Mouse (Mus musculus) gastrocnemius, postnatal 10 days (tissue): Measurements from ENCODE around the gene Csk. TPM values are rescaled to one million over a fixed set of nuclear protein-coding genes. Genes with fewer than 3 reads are reported as not detected.
A peak's percentile ranks its signal among the peaks of the same experiment; 100 is the strongest.

ENCODE experiments used
- DNase-seq: peaks from one replicate; pipeline ENCODE4 v3.0.0; 2021; ENCODE audit warnings: mixed read lengths
- total RNA-seq, 2 experiments: library from RNA; stranded (reverse); gene quantifications; 2 replicates each; pipeline ENCODE4 v1.2.3; 2021

Gene Csk
- total RNA-seq, 2 experiments from 2014 or later: 19.3 to 31.7 TPM

DNA sequence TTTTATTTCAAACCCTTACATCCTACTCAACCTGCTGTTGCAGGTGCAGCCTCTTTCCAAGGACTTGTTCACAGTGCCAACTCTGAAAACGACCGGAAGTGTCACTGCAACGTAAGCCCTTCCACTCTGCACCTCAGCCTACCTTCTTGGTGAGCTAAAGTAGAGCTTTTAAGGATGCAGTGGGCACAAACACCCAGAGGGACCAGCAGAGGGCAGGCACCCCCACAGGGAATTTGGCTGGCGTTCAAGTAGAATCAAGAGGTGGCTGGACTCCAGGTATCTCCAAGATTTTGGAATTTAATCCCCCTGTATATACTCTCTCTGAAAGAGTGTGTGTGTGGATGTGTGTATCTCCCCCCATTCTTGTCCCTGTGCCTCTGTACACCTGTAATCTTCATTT, 4.4 kb upstream of the Csk start:
- no peak for DNase-seq

- DNase-seq: no peak
Observed at GRCm38 (mm10) chr9:57656631-57657350, 3.4 kb upstream of the Csk start.

- DNase-seq: peak; percentile 97
Observed at GRCm38 (mm10) chr9:57655749-57656148, 2.3 kb upstream of the Csk start.

DNA sequence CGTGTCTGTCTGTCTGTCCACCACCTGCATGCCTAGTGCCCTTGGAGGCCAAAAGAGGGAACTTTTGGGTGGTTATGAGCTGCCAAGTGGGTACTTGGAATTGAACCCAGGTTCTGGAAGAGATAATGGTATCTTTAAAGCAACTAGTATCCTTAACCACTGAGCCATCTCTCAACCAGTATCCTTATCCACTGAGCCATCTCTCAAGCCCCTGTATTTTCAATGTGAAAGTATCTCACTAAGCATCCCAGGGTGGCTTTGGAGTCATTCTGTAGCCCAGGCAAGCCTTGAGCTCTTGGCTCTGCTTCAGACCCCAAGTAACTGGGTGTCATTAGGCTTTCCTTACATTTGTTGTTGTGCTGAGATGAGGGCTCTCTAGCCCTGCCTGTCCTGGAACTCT, 1.5 kb upstream of the Csk start:
- no peak for DNase-seq

DNA sequence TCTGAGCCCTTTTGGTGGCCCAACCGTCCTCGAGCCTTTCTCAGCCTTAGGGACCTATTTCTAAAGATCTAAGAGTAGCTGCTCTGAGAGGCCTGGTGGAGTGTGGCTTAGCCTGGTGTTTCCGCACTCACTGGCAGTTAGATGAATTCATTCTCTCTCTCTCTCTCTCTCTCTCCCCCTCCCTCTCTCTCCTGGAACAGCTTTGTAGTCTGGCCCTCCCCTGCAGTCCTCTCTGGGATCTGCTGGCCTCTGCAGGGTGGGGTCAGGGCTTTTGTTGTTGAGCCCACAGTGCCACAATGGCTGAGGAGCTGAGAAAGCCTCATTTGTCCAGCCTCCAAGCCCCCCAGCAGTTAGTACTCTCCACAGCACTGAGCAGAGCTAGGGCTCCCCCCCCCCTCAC, 576 bp downstream of the Csk start:
- no peak for DNase-seq

DNA sequence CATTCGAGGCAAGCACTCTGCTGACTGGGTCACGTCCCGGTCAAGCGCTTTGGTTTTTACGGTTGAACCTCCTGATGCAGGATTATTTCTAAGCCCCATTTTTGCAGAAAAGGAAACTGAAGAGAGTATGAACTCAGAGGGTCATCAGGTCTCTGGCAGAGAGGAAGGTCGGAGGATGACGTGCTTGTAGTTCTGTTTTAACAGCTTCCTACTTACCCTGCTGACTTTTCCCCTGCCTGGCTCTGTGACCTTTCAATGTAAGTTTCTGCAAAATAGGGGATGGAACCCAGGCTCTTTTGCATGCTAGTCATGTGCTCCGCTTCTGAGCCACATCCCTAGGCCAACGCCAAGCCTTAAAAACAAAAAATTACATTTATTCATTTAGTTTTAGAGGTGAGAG, 1.1 kb downstream of the Csk start:
- no peak for DNase-seq

DNA sequence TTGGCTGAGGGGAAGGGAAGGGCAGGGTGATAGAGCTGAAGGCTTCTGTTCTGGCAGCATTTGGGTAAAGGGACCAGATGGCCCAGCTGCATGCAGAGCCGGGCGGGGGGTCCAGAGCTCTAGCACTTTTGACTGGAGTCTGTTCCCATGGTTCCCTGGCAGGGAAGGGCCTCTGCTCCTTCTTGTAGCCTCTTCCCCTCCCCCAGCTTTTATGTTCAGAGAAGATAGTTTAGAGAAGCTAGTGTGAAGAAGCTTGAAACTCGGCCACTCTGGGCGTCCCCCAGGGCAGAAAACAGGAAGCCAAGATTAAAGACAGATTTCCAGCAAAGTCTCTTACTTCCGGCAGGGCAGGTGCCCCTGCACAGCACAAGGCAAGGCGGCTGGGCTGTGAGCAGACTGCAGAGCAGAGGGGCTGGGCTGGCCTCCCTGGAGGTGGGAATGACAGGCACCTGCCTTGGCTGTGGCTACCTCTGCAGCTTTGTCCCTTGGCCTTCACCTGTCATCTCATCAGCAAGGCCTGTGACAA, 2.6 kb downstream of the Csk start:
- no peak for DNase-seq

DNA sequence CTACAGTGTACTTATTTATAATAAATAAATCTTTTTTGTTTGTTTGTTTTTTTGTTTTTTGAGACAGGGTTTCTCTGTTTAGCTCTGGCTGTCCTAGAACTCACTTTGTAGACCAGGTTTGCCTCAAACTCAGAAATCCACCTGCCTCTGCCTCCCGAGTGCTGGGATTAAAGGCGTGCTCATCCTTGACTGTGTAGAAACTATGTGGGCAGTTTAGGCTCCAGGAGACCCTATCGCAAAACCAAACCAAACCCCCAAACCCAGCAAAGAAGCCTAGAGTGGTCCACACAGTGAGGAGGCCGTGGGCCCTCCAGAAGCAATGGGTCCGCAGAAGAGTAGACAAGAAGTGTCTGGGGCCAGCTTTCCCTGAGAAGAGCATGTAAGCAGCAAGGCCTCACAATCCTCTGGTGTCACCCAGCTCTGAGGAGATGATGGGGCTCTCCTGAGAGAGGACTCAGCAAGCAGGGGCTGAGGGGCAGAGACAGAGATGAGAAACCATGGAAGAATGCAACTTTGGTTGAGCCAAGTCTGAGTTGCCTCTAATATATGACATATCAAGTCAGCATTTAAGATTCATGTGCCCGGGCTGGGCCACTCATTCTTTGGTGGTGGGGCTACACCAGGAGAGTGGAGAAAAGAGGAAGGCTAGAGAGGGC, 3.2 kb downstream of the Csk start:
- DNase-seq: no peak

- DNase-seq: no peak
Observed at GRCm38 (mm10) chr9:57647286-57648108, 5.9 kb downstream of the Csk start.

- no peak for DNase-seq
Observed at GRCm38 (mm10) chr9:57646551-57647103, 6.8 kb downstream of the Csk start.

- DNase-seq: peak; percentile 96
Observed at GRCm38 (mm10) chr9:57644944-57645893, 8.2 kb downstream of the Csk start.

- no peak for DNase-seq
Observed at GRCm38 (mm10) chr9:57644442-57644943, 8.9 kb downstream of the Csk start.

GRCm38 (mm10) chr9:57643856-57644180, 9.6 kb downstream of the Csk start:
- no peak for DNase-seq

- no peak for DNase-seq
Observed at GRCm38 (mm10) chr9:57643169-57643855, 10.1 kb downstream of the Csk start.

DNA sequence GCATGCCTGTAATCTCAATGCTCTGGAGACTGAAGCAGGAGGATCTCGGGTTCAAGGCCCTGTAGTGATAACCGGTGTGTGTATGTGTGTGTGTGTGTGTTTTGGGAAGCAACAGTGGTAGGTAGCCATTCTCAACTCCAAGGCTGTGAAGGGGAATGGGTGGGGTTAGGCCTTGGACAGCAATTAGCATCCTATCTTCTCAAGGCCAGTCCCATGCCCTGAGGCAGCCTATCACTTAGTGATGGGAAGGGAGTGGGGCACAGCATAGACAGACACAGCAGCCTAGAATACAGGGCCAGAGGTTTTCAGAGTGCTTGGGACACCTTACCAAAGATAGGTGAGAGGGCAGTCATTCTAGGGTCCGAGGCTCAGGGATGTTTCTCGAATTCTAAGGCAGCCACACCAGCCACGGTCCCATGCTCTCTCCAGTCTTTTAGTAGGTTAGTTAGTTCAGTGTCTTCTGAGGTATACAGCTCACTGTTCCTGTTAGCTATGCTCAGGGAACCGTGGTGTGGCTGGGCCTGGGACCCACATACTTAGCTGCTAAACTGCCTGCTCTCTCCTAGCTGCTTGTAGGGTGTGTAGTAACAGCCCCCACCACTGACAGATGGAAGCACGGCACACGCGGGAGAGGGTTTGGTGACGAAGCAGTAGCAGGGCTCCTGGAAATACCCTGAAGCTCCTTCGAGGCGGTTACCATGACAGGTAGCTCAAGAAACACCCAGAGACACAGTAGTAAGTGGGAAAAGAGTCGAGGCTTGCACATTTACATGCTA, 11.5 kb downstream of the Csk start:
- no peak for DNase-seq

GRCm38 (mm10) chr9:57641022-57641421, 12.4 kb downstream of the Csk start:
- DNase-seq: no peak

GRCm38 (mm10) chr9:57640384-57640783, 13.0 kb downstream of the Csk start:
- peak; percentile 51 for DNase-seq

- DNase-seq: no peak
Observed at GRCm38 (mm10) chr9:57639661-57640328, 13.6 kb downstream of the Csk start.
